Mouse (Mus musculus) embryo, embryonic 11.5 days (tissue): ENCODE data around the gene Spata31d1c.

Experiments
- DNase-seq: peaks from one replicate; pipeline ENCODE4 v3.0.0-alpha.2; 2012; ENCODE audit warnings: low read depth, low spot score

Spata31d1c gene

GRCm38 (mm10) chr13:65032758-65033157 lies at the start of gene Spata31d1c:
TSS of gene Spata31d1c (plus strand) at chr13:65033058.
- no peak for DNase-seq

- no peak for DNase-seq
These were observed 44.0 kb upstream of the Spata31d1c start for GRCm38 (mm10) chr13:64988828-64989227.

GRCm38 (mm10) chr13:65005414-65005813 lies 27.4 kb upstream of the Spata31d1c start:
- DNase-seq = no peak

GRCm38 (mm10) chr13:65006760-65007159 lies 26.1 kb upstream of the Spata31d1c start:
- no peak for DNase-seq

- DNase-seq = no peak
These were observed 24.9 kb upstream of the Spata31d1c start for GRCm38 (mm10) chr13:65007971-65008370.

- DNase-seq = no peak
These were observed 21.7 kb upstream of the Spata31d1c start for GRCm38 (mm10) chr13:65011052-65011738.

GRCm38 (mm10) chr13:65035057-65035456 lies 2.2 kb downstream of the Spata31d1c start:
- no peak for DNase-seq

- no peak for DNase-seq
These were observed 19.8 kb downstream of the Spata31d1c start, which contains the start of gene Prss47 for GRCm38 (mm10) chr13:65052660-65053059. TSS of gene Prss47 (minus strand) at chr13:65052760.

- no peak for DNase-seq
These were observed 37.1 kb downstream of the Spata31d1c start for GRCm38 (mm10) chr13:65069969-65070368.
